ENCODE assay signal across 29 mouse cellular contexts in genomic region chr12:104958263-104958662, GRCm38 (mm10). TPM values are rescaled to one million over a fixed set of nuclear protein-coding genes. Genes with fewer than 3 reads are reported as not detected.
DNase-seq lines count a peak whose midpoint lies in the region; ATAC-seq lines count a peak whose summit lies in the region.
"Had no signal": no experiment of that assay in that cellular context is flagged by ENCODE, and none has a peak within 500 bp of the region (broad histone marks: within the 10 kb centered on the region; RNA-seq: fewer than 3 reads in every experiment).

No protein-coding gene starts in this region.

- H3K27ac ChIP-seq in embryonic facial prominence, embryonic 14.5 days (replicated peaks; ENCODE audit: low read depth, low read length): no peak overlapping the region
- H3K27ac ChIP-seq in embryonic facial prominence, embryonic 10.5 days (replicated peaks): no peak overlapping the region
- H3K27ac ChIP-seq in kidney, embryonic 15.5 days: no peak overlapping the region
- H3K27ac ChIP-seq: embryonic facial prominence, embryonic 15.5 days; forebrain, embryonic 12.5 days; forebrain, embryonic 15.5 days; heart, embryonic 15.5 days; hindbrain, embryonic 10.5 days; hindbrain, embryonic 13.5 days; intestine, embryonic 15.5 days had no signal

- H3K9me3 ChIP-seq in embryonic facial prominence, embryonic 14.5 days (ENCODE audit: control insufficient read depth, low read length): no peaks in the 10 kb centered on the region
- H3K9me3 ChIP-seq in embryonic facial prominence, embryonic 10.5 days: no peaks in the 10 kb centered on the region
- no peaks in the 10 kb centered on the region for H3K9me3 ChIP-seq in kidney, embryonic 15.5 days (replicated peaks)
- H3K9me3 ChIP-seq: embryonic facial prominence, embryonic 15.5 days; forebrain, embryonic 12.5 days; forebrain, embryonic 15.5 days; heart, embryonic 15.5 days; hindbrain, embryonic 10.5 days; hindbrain, embryonic 13.5 days; intestine, embryonic 15.5 days had no signal

- no peak overlapping the region for H3K4me2 ChIP-seq in embryonic facial prominence, embryonic 14.5 days (ENCODE audit: low read depth, low read length)
- H3K4me2 ChIP-seq in kidney, embryonic 15.5 days: no peak overlapping the region
- H3K4me2 ChIP-seq: embryonic facial prominence, embryonic 15.5 days; forebrain, embryonic 12.5 days; forebrain, embryonic 15.5 days; heart, embryonic 12.5 days; heart, embryonic 15.5 days; hindbrain, embryonic 13.5 days; intestine, embryonic 15.5 days had no signal

- no peak overlapping the region for H3K9ac ChIP-seq in embryonic facial prominence, embryonic 14.5 days (ENCODE audit: low read depth, low read length)
- no peak overlapping the region for H3K9ac ChIP-seq in kidney, embryonic 15.5 days
- H3K9ac ChIP-seq: embryonic facial prominence, embryonic 15.5 days; forebrain, embryonic 12.5 days; forebrain, embryonic 15.5 days; heart, embryonic 12.5 days; heart, embryonic 15.5 days; hindbrain, embryonic 13.5 days; intestine, embryonic 15.5 days had no signal

- H3K4me1 ChIP-seq in embryonic facial prominence, embryonic 14.5 days (ENCODE audit: control insufficient read depth, insufficient read depth, low read length): no peaks in the 10 kb centered on the region
- H3K4me1 ChIP-seq in embryonic facial prominence, embryonic 10.5 days: peaks cover 4% of the 10 kb centered on the region
- H3K4me1 ChIP-seq in kidney, embryonic 15.5 days: 0 out of 2 replicates have a peak, but pooled peaks cover 4% of the 10 kb centered on the region
- H3K4me1 ChIP-seq: embryonic facial prominence, embryonic 15.5 days; intestine, embryonic 15.5 days had no signal

- intact Hi-C loops in gastrocnemius, postnatal 14 days (cut with DNase I; ENCODE audit: low total_unique reads): no loop called here

- no peak overlapping the region for H3K4me3 ChIP-seq in embryonic facial prominence, embryonic 14.5 days (ENCODE audit: low read depth, low read length)
- no peak overlapping the region for H3K4me3 ChIP-seq in embryonic facial prominence, embryonic 10.5 days
- no peak overlapping the region for H3K4me3 ChIP-seq in kidney, embryonic 15.5 days (replicated peaks)
- H3K4me3 ChIP-seq: embryonic facial prominence, embryonic 15.5 days; erythroblast, embryonic 14.5 days; forebrain, embryonic 12.5 days; forebrain, embryonic 15.5 days; heart, embryonic 12.5 days; heart, embryonic 15.5 days; hindbrain, embryonic 10.5 days; hindbrain, embryonic 13.5 days; intestine, embryonic 15.5 days had no signal

- no peaks in the 10 kb centered on the region for H3K36me3 ChIP-seq in embryonic facial prominence, embryonic 14.5 days (ENCODE audit: control insufficient read depth, insufficient read depth, low read length)
- no peaks in the 10 kb centered on the region for H3K36me3 ChIP-seq in embryonic facial prominence, embryonic 10.5 days (replicated peaks)
- no peaks in the 10 kb centered on the region for H3K36me3 ChIP-seq in kidney, embryonic 15.5 days
- H3K36me3 ChIP-seq: forebrain, embryonic 12.5 days; forebrain, embryonic 15.5 days; heart, embryonic 12.5 days; heart, embryonic 15.5 days; hindbrain, embryonic 10.5 days; hindbrain, embryonic 13.5 days; intestine, embryonic 15.5 days had no signal

- peak; percentile 39 for DNase-seq in embryonic facial prominence, embryonic 14.5 days (ENCODE audit: low spot score)
- no peak for DNase-seq in embryonic facial prominence, embryonic 10.5 days (ENCODE audit: low spot score)
- peak; percentile 40 for DNase-seq in gastrocnemius, postnatal 14 days
- DNase-seq in gastrocnemius, adult 18-20 months (ENCODE audit: low spot score): no peak
- peak; percentile 52 to 60 for DNase-seq in kidney, postnatal 4 days
- peak; percentile 91 for DNase-seq in NIH3T3 (ENCODE audit: low read depth)
- DNase-seq in cerebellum, postnatal 25 days: no peak
- DNase-seq: adrenal gland, postnatal 10 days; adrenal gland, postnatal 36 days; cerebellum, adult 11 months; cerebellum, adult 2 months; cerebellum, adult 9-11 months; cerebellum, postnatal 36 days; embryo, embryonic 11 days; heart, adult 18-20 months; heart, postnatal 10 days; heart, postnatal 36 days had no signal

- H3K27me3 ChIP-seq in embryonic facial prominence, embryonic 14.5 days (replicated peaks; ENCODE audit: control insufficient read depth, insufficient read depth, low read length): no peaks in the 10 kb centered on the region
- no peaks in the 10 kb centered on the region for H3K27me3 ChIP-seq in embryonic facial prominence, embryonic 10.5 days (replicated peaks; ENCODE audit: low read depth, poor library complexity, severe bottlenecking)
- peaks cover 19% of the 10 kb centered on the region for H3K27me3 ChIP-seq in kidney, embryonic 15.5 days
- H3K27me3 ChIP-seq: embryonic facial prominence, embryonic 15.5 days; Patski had no signal

- WGBS in embryonic facial prominence, embryonic 14.5 days: 67% methylated on average over 11 of the region's 11 CpGs
- WGBS in embryonic facial prominence, embryonic 10.5 days: 82% methylated on average over 11 of the region's 11 CpGs
- WGBS in kidney, embryonic 15.5 days: 67% methylated on average over 11 of the region's 11 CpGs

- ATAC-seq in embryonic facial prominence, embryonic 14.5 days (ENCODE audit: low read depth): no peak
- ATAC-seq in kidney, embryonic 15.5 days (replicated peaks; ENCODE audit: low FRiP score): no peak
- ATAC-seq: forebrain, embryonic 15.5 days; hindbrain, embryonic 16.5 days; intestine, embryonic 15.5 days; Patski had no signal

RNA-seq across cellular contexts. Expression of gene Syne3, which starts 51.3 kb away (rescaled TPM):
- polyA plus RNA-seq in embryonic facial prominence, embryonic 14.5 days (2014; fragmentation: Nextera tagmentation; extraction: Ambion mirVana): 1.8 and 3.0 TPM in 2 replicates
- 0.24 and 0.26 TPM in 2 replicates for polyA plus RNA-seq in embryonic facial prominence, embryonic 10.5 days (2016; fragmentation: Nextera tagmentation; extraction: Ambion mirVana)
- 1 to 10 TPM; 5.7 TPM for total RNA-seq in gastrocnemius, postnatal 14 days (2021)
- 1 to 10 TPM; 3.6 to 4.3 TPM for total RNA-seq in gastrocnemius, adult 18-20 months (2021)
- polyA plus RNA-seq in kidney, embryonic 15.5 days (2015; fragmentation: Nextera tagmentation; extraction: Ambion mirVana): 0.82 TPM in 2 replicates

Comparison
In these comparisons a context has a peak if more than half of its experiments do, and no peak if none do; other contexts are left out.
1. DNase-seq: peak in embryonic facial prominence, embryonic 14.5 days (single experiment), gastrocnemius, postnatal 14 days (single experiment), kidney, postnatal 4 days (2 of 2) and NIH3T3 (single experiment); none in embryonic facial prominence, embryonic 10.5 days (single experiment), gastrocnemius, adult 18-20 months (single experiment) and cerebellum, postnatal 25 days (0 of 2).